Mouse (Mus musculus) ES-Bruce4 (cell line): ENCODE data around the gene Tspan11. TPM values are rescaled to one million over a fixed set of nuclear protein-coding genes. Genes with fewer than 3 reads are reported as not detected.

Source experiments
- H3K27ac ChIP-seq: 2 replicates; pipeline ENCODE4 v1.5.1; 2012; ENCODE audit warnings: low read length, inconsistent platforms; ENCODE audit not compliant: insufficient read depth
- H3K27me3 ChIP-seq: 2 replicates; pipeline ENCODE4 v1.6.1; 2012; ENCODE audit warnings: mild to moderate bottlenecking, low read length, inconsistent platforms; ENCODE audit not compliant: control insufficient read depth, poor library complexity, insufficient read depth, severe bottlenecking
- H3K36me3 ChIP-seq: 2 replicates; pipeline ENCODE4 v1.6.1; 2012; ENCODE audit warnings: inconsistent platforms, mild to moderate bottlenecking, low read length, moderate library complexity; ENCODE audit not compliant: control insufficient read depth, poor library complexity, insufficient read depth, severe bottlenecking
- H3K4me1 ChIP-seq: one replicate; pipeline ENCODE4 v1.8.1; 2011; ENCODE audit warnings: low read length; ENCODE audit not compliant: control insufficient read depth, insufficient read depth
- H3K4me3 ChIP-seq: 2 replicates; pipeline ENCODE4 v1.5.1; 2011; ENCODE audit warnings: low read depth, mild to moderate bottlenecking, low read length
- H3K9ac ChIP-seq: 2 replicates; pipeline ENCODE4 v1.6.1; 2012; ENCODE audit warnings: low read depth, mild to moderate bottlenecking, inconsistent platforms; ENCODE audit not compliant: poor library complexity, severe bottlenecking
- H3K9me3 ChIP-seq: replicated peaks from 2 replicates; pipeline ENCODE4 v1.6.1; 2012; ENCODE audit warnings: mild to moderate bottlenecking, low read length, inconsistent platforms; ENCODE audit not compliant: control insufficient read depth, poor library complexity, insufficient read depth, severe bottlenecking
- CTCF ChIP-seq: IDR thresholded peaks from one replicate; pipeline ENCODE4 v1.8.1; 2011; ENCODE audit warnings: low read depth, low read length
- EP300 ChIP-seq: IDR thresholded peaks from 2 replicates; pipeline ENCODE4 v1.6.1; 2011; ENCODE audit warnings: low read depth, low read length; ENCODE audit not compliant: insufficient read depth
- POLR2A ChIP-seq: IDR thresholded peaks from one replicate; pipeline ENCODE4 v1.8.1; 2011; ENCODE audit warnings: low read length; ENCODE audit not compliant: insufficient read depth
- polyA plus RNA-seq: library from polyadenylated mRNA; stranded (reverse); fragments of >200 nt; gene quantifications from 2 replicates; pipeline ENCODE4 v1.2.4, GENCODE M21; 2011; ENCODE audit warnings: low read depth; ENCODE audit not compliant: missing spikeins, insufficient read depth, insufficient read length

The Tspan11 gene
- polyA plus RNA-seq, 1 experiment = 0.12 TPM

- no peak overlapping the region for H3K27ac ChIP-seq
- no peaks in the 10 kb centered on the region for H3K9me3 ChIP-seq
- H3K4me3 ChIP-seq = no peak overlapping the region
- H3K9ac ChIP-seq = no peak overlapping the region
- TF ChIP-seq EP300 (0 out of 2 replicates have a peak, but pooled peaks have one; percentile 16), POLR2A (no peak)
- H3K36me3 ChIP-seq = no peaks in the 10 kb centered on the region
- H3K27me3 ChIP-seq = no peaks in the 10 kb centered on the region
- H3K4me1 ChIP-seq = no peaks in the 10 kb centered on the region
These were observed 6.2 kb downstream of the Tspan11 start for GRCm38 (mm10) chr6:127893611-127894010.

GRCm38 (mm10) chr6:127894999-127895398 lies 7.6 kb downstream of the Tspan11 start:
- TF ChIP-seq POLR2A = no peak
- no peak for TF ChIP-seq CTCF
- no peak for TF ChIP-seq EP300
- Histone ChIP-seq H3K36me3 (no peaks in the 10 kb centered on the region), H3K9me3 (no peaks in the 10 kb centered on the region), H3K4me1 (no peaks in the 10 kb centered on the region), H3K4me3 (no peak overlapping the region), H3K27me3 (no peaks in the 10 kb centered on the region), H3K27ac (no peak overlapping the region), H3K9ac (no peak overlapping the region)

GRCm38 (mm10) chr6:127896425-127896824 lies 9.0 kb downstream of the Tspan11 start:
- Histone ChIP-seq H3K27ac (no peak overlapping the region), H3K9me3 (no peaks in the 10 kb centered on the region), H3K36me3 (no peaks in the 10 kb centered on the region), H3K4me1 (no peaks in the 10 kb centered on the region), H3K27me3 (no peaks in the 10 kb centered on the region), H3K4me3 (no peak overlapping the region), H3K9ac (no peak overlapping the region)
- TF ChIP-seq POLR2A (no peak), CTCF (no peak)

- no peak overlapping the region for H3K27ac ChIP-seq
- TF ChIP-seq POLR2A = no peak
- no peak for TF ChIP-seq CTCF
- TF ChIP-seq EP300 = no peak
- no peaks in the 10 kb centered on the region for H3K9me3 ChIP-seq
- no peaks in the 10 kb centered on the region for H3K27me3 ChIP-seq
- H3K4me1 ChIP-seq = no peaks in the 10 kb centered on the region
- H3K9ac ChIP-seq = no peak overlapping the region
- no peaks in the 10 kb centered on the region for H3K36me3 ChIP-seq
- no peak overlapping the region for H3K4me3 ChIP-seq
These were observed 10.0 kb downstream of the Tspan11 start for GRCm38 (mm10) chr6:127897342-127897741.

- Histone ChIP-seq H3K27me3 (no peaks in the 10 kb centered on the region), H3K4me3 (no peak overlapping the region), H3K9me3 (no peaks in the 10 kb centered on the region), H3K27ac (no peak overlapping the region), H3K9ac (no peak overlapping the region), H3K36me3 (no peaks in the 10 kb centered on the region), H3K4me1 (no peaks in the 10 kb centered on the region)
- TF ChIP-seq POLR2A (no peak), CTCF (no peak), EP300 (no peak)
These were observed 12.7 kb downstream of the Tspan11 start for GRCm38 (mm10) chr6:127900062-127900461.

- H3K27me3 ChIP-seq = no peaks in the 10 kb centered on the region
- no peak overlapping the region for H3K9ac ChIP-seq
- H3K4me3 ChIP-seq = no peak overlapping the region
- no peak overlapping the region for H3K27ac ChIP-seq
- TF ChIP-seq POLR2A = no peak
- TF ChIP-seq EP300 = no peak
- TF ChIP-seq CTCF = no peak
- H3K36me3 ChIP-seq = no peaks in the 10 kb centered on the region
- H3K4me1 ChIP-seq = no peaks in the 10 kb centered on the region
- no peaks in the 10 kb centered on the region for H3K9me3 ChIP-seq
These were observed 13.9 kb downstream of the Tspan11 start for GRCm38 (mm10) chr6:127901261-127901660.
